Mouse (Mus musculus): ENCODE data around the gene Tbc1d4. TPM values are rescaled to one million over a fixed set of nuclear protein-coding genes. Genes with fewer than 3 reads are reported as not detected.

The Tbc1d4 gene
- total and polyA plus RNA-seq, 3 experiments: 20.6 to 72.9 (median 71.0) TPM

DNA sequence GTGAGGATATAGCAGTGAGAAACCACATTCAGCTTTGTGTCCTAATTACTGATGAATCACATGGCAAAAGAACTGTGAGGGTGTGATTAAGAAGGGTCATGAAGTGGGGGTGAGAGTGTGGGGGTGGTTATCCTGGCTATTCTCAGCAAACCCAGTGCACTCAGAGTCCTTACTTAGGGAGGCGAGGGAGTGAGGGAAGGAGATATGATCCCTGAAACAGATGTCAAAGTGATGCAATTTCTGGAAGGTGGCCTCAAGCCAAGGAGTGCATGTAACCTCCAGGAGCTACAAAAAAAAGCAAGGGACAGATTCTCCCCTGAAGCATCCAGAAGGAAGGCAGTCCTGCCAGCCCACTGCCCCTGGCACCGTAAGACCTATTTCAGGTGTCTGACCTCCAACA is 40.2 kb downstream of the Tbc1d4 start:
- dilution Hi-C loops (cut with MboI; ENCODE audit: extremely low pct_ligation_motif_present, extremely low pct_unique_long_range_greater_than_20kb, low sequenced_read_pairs): no loop called here
- H3K27ac ChIP-seq (ENCODE audit: insufficient read depth, low read depth): no peak overlapping the region
- no peaks in the 10 kb centered on the region for H3K9me3 ChIP-seq (replicated peaks; ENCODE audit: low read length)
- H3K4me1 ChIP-seq (ENCODE audit: control insufficient read depth in 1 of 2, insufficient read depth in 2 of 2): peaks cover 0 to 8% of the 10 kb centered on the region in 2 experiments; a peak in 2 of 4 replicates
- TF ChIP-seq NRF1 (IDR thresholded peaks at IDR 0.05; ENCODE audit: low read depth, low read length) (no peak), TBP (conservative IDR thresholded peaks at IDR 0.05; ENCODE audit: low read depth, low read length) (no peak), KAT2A (IDR thresholded peaks at IDR 0.05; ENCODE audit: insufficient replicate concordance, low read length) (no peak), SMC3 (IDR thresholded peaks at IDR 0.05; ENCODE audit: low read depth, low read length) (no peak), POLR2A (IDR thresholded peaks at IDR 0.05; ENCODE audit: low read depth, low read length) (no peak), POLR2AphosphoS2 (IDR thresholded peaks at IDR 0.05; ENCODE audit: low read depth, low read length) (no peak), HCFC1 (IDR thresholded peaks at IDR 0.05; ENCODE audit: low read depth, low read length) (no peak), ZKSCAN1 (IDR thresholded peaks at IDR 0.05; ENCODE audit: borderline replicate concordance, low read depth, low read length) (no peak), SIN3A (IDR thresholded peaks at IDR 0.05; ENCODE audit: low read length) (no peak), MEF2A (IDR thresholded peaks at IDR 0.05; ENCODE audit: borderline replicate concordance, low read depth, low read length) (no peak), MAX (IDR thresholded peaks at IDR 0.05; ENCODE audit: low read length) (no peak), ZNF384 (IDR thresholded peaks at IDR 0.05; ENCODE audit: low read depth, low read length) (no peak), PAX5 (IDR thresholded peaks at IDR 0.05; ENCODE audit: low read length) (no peak), ZMIZ1 (IDR thresholded peaks at IDR 0.05; ENCODE audit: low read depth, low read length) (no peak), ETS1 (conservative IDR thresholded peaks at IDR 0.05; ENCODE audit: low read depth, low read length) (no peak), JUND (conservative IDR thresholded peaks at IDR 0.05; ENCODE audit: low read depth, low read length) (no peak)
- in situ Hi-C loops (cut with MboI; ENCODE audit: low pct_ligation_motif_present, low pct_unique_long_range_greater_than_20kb, low sequenced_read_pairs): no loop called here
- no peaks in the 10 kb centered on the region for H3K79me2 ChIP-seq (replicated peaks; ENCODE audit: control insufficient read depth, extremely low read depth, insufficient read depth, poor library complexity, severe bottlenecking)
- no peak overlapping the region for H3K9ac ChIP-seq (ENCODE audit: insufficient read depth, low read depth)
- no peak overlapping the region for H3K4me2 ChIP-seq (ENCODE audit: insufficient read depth, low read depth, poor library complexity, severe bottlenecking)
- no peak overlapping the region for H3K4me3 ChIP-seq (replicated peaks in 1 of 3; ENCODE audit: low read depth in 2 of 3, low read length in 2 of 3, poor library complexity in 1 of 3)
- peaks cover 0 to 3% of the 10 kb centered on the region in 2 experiments for H3K36me3 ChIP-seq (replicated peaks in 1 of 2; ENCODE audit: control insufficient read depth in 1 of 2, insufficient read depth in 1 of 2, low read length in 1 of 2)
- H3K27me3 ChIP-seq (replicated peaks): no peaks in the 10 kb centered on the region
- DNase-seq (ENCODE audit: extremely low read depth): no peak

DNA sequence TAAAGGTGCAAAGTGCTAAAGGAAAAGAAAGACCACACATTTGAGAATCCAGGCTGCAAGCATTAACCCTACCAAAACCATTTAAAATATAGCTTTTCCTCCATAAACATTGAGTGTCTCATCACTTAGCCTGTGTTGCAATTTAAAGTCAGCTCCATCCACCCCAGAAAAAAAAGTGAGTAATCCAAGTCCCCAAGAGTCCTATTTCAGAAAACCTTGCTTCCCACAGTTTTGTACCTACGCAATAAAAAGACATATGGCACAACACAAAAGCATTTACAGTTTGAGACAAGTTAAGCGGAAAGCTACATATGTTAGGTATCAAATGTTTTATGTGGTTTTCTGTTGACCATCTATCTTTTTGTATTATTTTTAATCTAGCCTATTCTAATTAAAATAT is 42.3 kb downstream of the Tbc1d4 start:
- H3K36me3 ChIP-seq (replicated peaks in 1 of 2; ENCODE audit: control insufficient read depth in 1 of 2, insufficient read depth in 1 of 2, low read length in 1 of 2): peaks cover 0 to 5% of the 10 kb centered on the region in 2 experiments
- H3K4me3 ChIP-seq (replicated peaks in 1 of 3; ENCODE audit: low read depth in 2 of 3, low read length in 2 of 3, poor library complexity in 1 of 3): no peak overlapping the region
- DNase-seq (ENCODE audit: extremely low read depth): no peak
- dilution Hi-C loops (cut with MboI; ENCODE audit: extremely low pct_ligation_motif_present, extremely low pct_unique_long_range_greater_than_20kb, low sequenced_read_pairs) (no loop called here), in situ Hi-C loops (cut with MboI; ENCODE audit: low pct_ligation_motif_present, low pct_unique_long_range_greater_than_20kb, low sequenced_read_pairs) (no loop called here)
- no peak overlapping the region for H3K9ac ChIP-seq (ENCODE audit: insufficient read depth, low read depth)
- H3K4me1 ChIP-seq (ENCODE audit: control insufficient read depth in 1 of 2, insufficient read depth in 2 of 2): no peaks in the 10 kb centered on the region
- H3K4me2 ChIP-seq (ENCODE audit: insufficient read depth, low read depth, poor library complexity, severe bottlenecking): no peak overlapping the region
- H3K9me3 ChIP-seq (replicated peaks; ENCODE audit: low read length): no peaks in the 10 kb centered on the region
- H3K27me3 ChIP-seq (replicated peaks): no peaks in the 10 kb centered on the region
- TF ChIP-seq IRF4 (IDR thresholded peaks at IDR 0.05; ENCODE audit: low read depth, low read length) (no peak), MAZ (IDR thresholded peaks at IDR 0.05; ENCODE audit: low read depth, low read length) (no peak), PAX5 (IDR thresholded peaks at IDR 0.05; ENCODE audit: low read length) (no peak), E2F4 (IDR thresholded peaks at IDR 0.05; ENCODE audit: insufficient replicate concordance, low read depth, low read length) (no peak), CHD1 (IDR thresholded peaks at IDR 0.05; ENCODE audit: low read depth, low read length) (no peak), MAX (IDR thresholded peaks at IDR 0.05; ENCODE audit: low read length) (no peak), BHLHE40 (IDR thresholded peaks at IDR 0.05; ENCODE audit: low read depth, low read length) (no peak), SMC3 (IDR thresholded peaks at IDR 0.05; ENCODE audit: low read depth, low read length) (no peak), TCF12 (IDR thresholded peaks at IDR 0.05; ENCODE audit: low read depth, low read length) (no peak), ZNF384 (IDR thresholded peaks at IDR 0.05; ENCODE audit: low read depth, low read length) (no peak), NELFE (IDR thresholded peaks at IDR 0.05; ENCODE audit: low read depth, low read length) (no peak), RAD21 (IDR thresholded peaks at IDR 0.05; ENCODE audit: low read depth, low read length) (no peak), ELF1 (IDR thresholded peaks at IDR 0.05; ENCODE audit: low read depth, low read length) (no peak), HCFC1 (IDR thresholded peaks at IDR 0.05; ENCODE audit: low read depth, low read length) (no peak)
- no peak overlapping the region for H3K27ac ChIP-seq (ENCODE audit: insufficient read depth, low read depth)
- H3K79me2 ChIP-seq (replicated peaks; ENCODE audit: control insufficient read depth, extremely low read depth, insufficient read depth, poor library complexity, severe bottlenecking): no peaks in the 10 kb centered on the region

Data from CH12.LX (cell line).